Mouse (Mus musculus) thymus, adult 2 months (tissue): Measurements from ENCODE around the gene Polr3e. TPM values are rescaled to one million over a fixed set of nuclear protein-coding genes. Genes with fewer than 3 reads are reported as not detected.

Source experiments
- DNase-seq: peaks from one replicate; pipeline ENCODE4 v3.0.0; 2021
- H3K27ac ChIP-seq: fragments of 200-500 bp; 2 replicates; pipeline ENCODE4 v1.5.1; 2012; ENCODE audit warnings: low read length, control low read depth; ENCODE audit not compliant: control insufficient read depth, insufficient read depth
- H3K27me3 ChIP-seq: fragments of 200-500 bp; 2 replicates; pipeline ENCODE4 v1.6.1; 2012; ENCODE audit warnings: mild to moderate bottlenecking, low read length, moderate library complexity, mixed read lengths; ENCODE audit not compliant: control insufficient read depth, insufficient read depth
- H3K36me3 ChIP-seq: fragments of 200-500 bp; 2 replicates; pipeline ENCODE4 v1.6.1; 2012; ENCODE audit warnings: mild to moderate bottlenecking, low read length, moderate library complexity; ENCODE audit not compliant: control insufficient read depth, insufficient read depth
- H3K4me1 ChIP-seq: fragments of 200-500 bp; replicated peaks from 2 replicates; pipeline ENCODE4 v1.6.1; 2012; ENCODE audit warnings: low read length; ENCODE audit not compliant: control insufficient read depth, insufficient read depth
- H3K4me3 ChIP-seq: fragments of 200-500 bp; 2 replicates; pipeline ENCODE4 v1.5.1; 2012; ENCODE audit warnings: mild to moderate bottlenecking, low read length, control low read depth, moderate library complexity; ENCODE audit not compliant: control insufficient read depth, insufficient read depth
- CTCF ChIP-seq: fragments of 200-500 bp; IDR thresholded peaks from 2 replicates; pipeline ENCODE4 v1.5.1; 2012; ENCODE audit warnings: mild to moderate bottlenecking, control low read depth, low read length, moderate library complexity, borderline replicate concordance; ENCODE audit not compliant: control insufficient read depth, poor library complexity, insufficient read depth; ENCODE audit errors: extremely low read depth
- POLR2A ChIP-seq: fragments of 200-500 bp; IDR thresholded peaks from 2 replicates; pipeline ENCODE4 v1.6.1; 2012; ENCODE audit warnings: mild to moderate bottlenecking, low read length, control low read depth, moderate library complexity; ENCODE audit not compliant: control insufficient read depth, poor library complexity, insufficient read depth; ENCODE audit errors: extremely low read depth
- WGBS: fragments of 180-500 bp; shearing (Covaris S2); methylation state at CpG from one replicate; pipeline ENCODE4 v1.1.7; 2018; 5-methylcytosine and 5-hydroxymethylcytosine counted together
- polyA plus RNA-seq: library from polyadenylated mRNA; depleted of rRNA; stranded (reverse); fragments of >200 nt; gene quantifications from 2 replicates; pipeline ENCODE4 v1.2.3, GENCODE M21; 2012

Polr3e gene
- polyA plus RNA-seq, 1 experiment = 18.6 TPM

- Histone ChIP-seq H3K27me3 (no peaks in the 10 kb centered on the region), H3K36me3 (no peaks in the 10 kb centered on the region), H3K27ac (no peak overlapping the region), H3K4me3 (no peak overlapping the region), H3K4me1 (peaks cover 6% of the 10 kb centered on the region; the same call in 1 of the 2 replicates)
- WGBS = 92% methylated on average over 3 of the region's 3 CpGs
- DNase-seq = no peak
- TF ChIP-seq POLR2A = no peak
- TF ChIP-seq CTCF = no peak
Observed at GRCm38 (mm10) chr7:120875540-120876388, 41.8 kb upstream of the Polr3e start.

- no peak overlapping the region for H3K27ac ChIP-seq
- WGBS = 94% methylated on average over 6 of the region's 6 CpGs
- H3K27me3 ChIP-seq = no peaks in the 10 kb centered on the region
- no peak for TF ChIP-seq POLR2A
- no peak for TF ChIP-seq CTCF
- H3K4me3 ChIP-seq = no peak overlapping the region
- no peaks in the 10 kb centered on the region for H3K36me3 ChIP-seq
- H3K4me1 ChIP-seq = peaks cover 6% of the 10 kb centered on the region; the same call in 1 of the 2 replicates
- no peak for DNase-seq
Observed at GRCm38 (mm10) chr7:120878271-120878670, 39.3 kb upstream of the Polr3e start.

- H3K27me3 ChIP-seq = no peaks in the 10 kb centered on the region
- H3K4me1 ChIP-seq = peaks cover 6% of the 10 kb centered on the region; the same call in 1 of the 2 replicates
- H3K27ac ChIP-seq = no peak overlapping the region
- DNase-seq = no peak
- no peak for TF ChIP-seq CTCF
- no peak for TF ChIP-seq POLR2A
- no peak overlapping the region for H3K4me3 ChIP-seq
- WGBS = 85% methylated on average over 3 of the region's 3 CpGs
- peaks cover 6% of the 10 kb centered on the region; the same call in 1 of the 2 replicates for H3K36me3 ChIP-seq
Observed at GRCm38 (mm10) chr7:120879972-120880371, 37.6 kb upstream of the Polr3e start.

- Histone ChIP-seq H3K27ac (no peak overlapping the region), H3K27me3 (no peaks in the 10 kb centered on the region), H3K4me1 (peaks cover 6% of the 10 kb centered on the region; the same call in 1 of the 2 replicates), H3K4me3 (no peak overlapping the region), H3K36me3 (peaks cover 6% of the 10 kb centered on the region; the same call in 1 of the 2 replicates)
- no peak for TF ChIP-seq POLR2A
- no peak for TF ChIP-seq CTCF
- WGBS = 98% methylated on average over 4 of the region's 4 CpGs
- no peak for DNase-seq
Observed at GRCm38 (mm10) chr7:120880770-120881169, 36.8 kb upstream of the Polr3e start.

GRCm38 (mm10) chr7:120881451-120881850 is 36.1 kb upstream of the Polr3e start:
- TF ChIP-seq CTCF (no peak), POLR2A (no peak)
- Histone ChIP-seq H3K27me3 (no peaks in the 10 kb centered on the region), H3K4me3 (no peak overlapping the region), H3K27ac (no peak overlapping the region), H3K4me1 (peaks cover 6% of the 10 kb centered on the region; the same call in 1 of the 2 replicates), H3K36me3 (peaks cover 8% of the 10 kb centered on the region; the same call in 1 of the 2 replicates)
- WGBS = 83% methylated on average over 2 of the region's 2 CpGs
- DNase-seq = no peak

- Histone ChIP-seq H3K27ac (no peak overlapping the region), H3K4me3 (no peak overlapping the region), H3K36me3 (peaks cover 10% of the 10 kb centered on the region; the same call in 1 of the 2 replicates), H3K4me1 (peaks cover 6% of the 10 kb centered on the region; the same call in 1 of the 2 replicates), H3K27me3 (no peaks in the 10 kb centered on the region)
- no peak for DNase-seq
- TF ChIP-seq CTCF = no peak
- TF ChIP-seq POLR2A = no peak
- WGBS = 98% methylated on average over 4 of the region's 4 CpGs
Observed at GRCm38 (mm10) chr7:120882674-120883073, 34.9 kb upstream of the Polr3e start.
